Comparison of ENCODE assay signal across 17 mouse cellular contexts in genomic region chr4:142274441-142275234, GRCm38 (mm10). TPM values are rescaled to one million over a fixed set of nuclear protein-coding genes. Genes with fewer than 3 reads are reported as not detected.
DNase-seq lines count a peak whose midpoint lies in the region; ATAC-seq lines count a peak whose summit lies in the region.
"Had no signal": no experiment of that assay in that cellular context is flagged by ENCODE, and none has a peak within 500 bp of the region (broad histone marks: within the 10 kb centered on the region; RNA-seq: fewer than 3 reads in every experiment).

No protein-coding gene starts in this region.

- DNase-seq in neural tube, embryonic 10.5 days (ENCODE audit: extremely low spot score, low spot score) = no peak
- peak; percentile 86 for DNase-seq in ZHBTc4 (ENCODE audit: low read depth, low spot score)
- DNase-seq in left cerebral cortex, postnatal 4 days = no peak
- DNase-seq in B cell, adult 2 months = no peak
- DNase-seq: adrenal gland, postnatal 10 days; cerebellum, adult 9-11 months; embryo, embryonic 11 days; heart, adult 18-20 months; kidney, adult 2 months; kidney, postnatal 14 days; lung, postnatal 10 days had no signal

- WGBS in neural tube, embryonic 13.5 days = 55% methylated on average over 11 of the region's 11 CpGs
- WGBS in forebrain, embryonic 16.5 days = 24% methylated on average over 11 of the region's 11 CpGs
- WGBS in neural tube, embryonic 15.5 days = 51% methylated on average over 11 of the region's 11 CpGs

- H3K9ac ChIP-seq in neural tube, embryonic 13.5 days = no peak overlapping the region
- no peak overlapping the region for H3K9ac ChIP-seq in forebrain, embryonic 16.5 days (replicated peaks; ENCODE audit: low read depth, low read length)
- no peak overlapping the region for H3K9ac ChIP-seq in neural tube, embryonic 15.5 days (replicated peaks)
- H3K9ac ChIP-seq: embryonic facial prominence, embryonic 15.5 days; heart, embryonic 15.5 days; stomach, embryonic 15.5 days had no signal

- ATAC-seq in neural tube, embryonic 13.5 days (ENCODE audit: low read depth) = peak; percentile 17; the same call in 1 of the 2 replicates
- 0 out of 2 replicates have a peak, but pooled peaks have one; percentile 22 for ATAC-seq in forebrain, embryonic 16.5 days
- peak; percentile 22; the same call in 1 of the 2 replicates for ATAC-seq in neural tube, embryonic 15.5 days (ENCODE audit: low FRiP score)

- H3K36me3 ChIP-seq in neural tube, embryonic 13.5 days = no peaks in the 10 kb centered on the region
- no peaks in the 10 kb centered on the region for H3K36me3 ChIP-seq in forebrain, embryonic 16.5 days (ENCODE audit: control insufficient read depth, insufficient read depth)
- no peaks in the 10 kb centered on the region for H3K36me3 ChIP-seq in neural tube, embryonic 15.5 days
- H3K36me3 ChIP-seq: embryonic facial prominence, embryonic 15.5 days; heart, embryonic 15.5 days; stomach, embryonic 15.5 days had no signal

- H3K27ac ChIP-seq in neural tube, embryonic 13.5 days (replicated peaks) = peak overlapping the region; percentile 72
- peak overlapping the region; percentile 27; the same call in 1 of the 2 replicates for H3K27ac ChIP-seq in forebrain, embryonic 16.5 days (ENCODE audit: low read length)
- peak overlapping the region; percentile 42; the same call in 1 of the 2 replicates for H3K27ac ChIP-seq in neural tube, embryonic 15.5 days (replicated peaks)
- H3K27ac ChIP-seq: embryonic facial prominence, embryonic 15.5 days; heart, embryonic 15.5 days; stomach, embryonic 15.5 days had no signal

- no peak overlapping the region for H3K4me2 ChIP-seq in neural tube, embryonic 13.5 days
- H3K4me2 ChIP-seq in forebrain, embryonic 16.5 days (ENCODE audit: low read length) = no peak overlapping the region
- H3K4me2 ChIP-seq in neural tube, embryonic 15.5 days = peak overlapping the region; percentile 17
- H3K4me2 ChIP-seq: embryonic facial prominence, embryonic 15.5 days; heart, embryonic 15.5 days; stomach, embryonic 15.5 days had no signal

- H3K4me1 ChIP-seq in neural tube, embryonic 13.5 days (replicated peaks) = peaks cover 15% of the 10 kb centered on the region
- peaks cover 17% of the 10 kb centered on the region for H3K4me1 ChIP-seq in forebrain, embryonic 16.5 days (replicated peaks; ENCODE audit: control insufficient read depth, insufficient read depth, low read length)
- H3K4me1 ChIP-seq in neural tube, embryonic 15.5 days = peaks cover 21% of the 10 kb centered on the region

- intact Hi-C loops in left cerebral cortex, postnatal 4 days (cut with DNase I) = no loop called here

- no peaks in the 10 kb centered on the region for H3K27me3 ChIP-seq in neural tube, embryonic 13.5 days
- H3K27me3 ChIP-seq in forebrain, embryonic 16.5 days (replicated peaks; ENCODE audit: control insufficient read depth, insufficient read depth, low read length) = no peaks in the 10 kb centered on the region
- H3K27me3 ChIP-seq in neural tube, embryonic 15.5 days (replicated peaks) = no peaks in the 10 kb centered on the region
- H3K27me3 ChIP-seq: embryonic facial prominence, embryonic 15.5 days; heart, embryonic 15.5 days; stomach, embryonic 15.5 days had no signal

- H3K9me3 ChIP-seq in neural tube, embryonic 13.5 days = 0 out of 2 replicates have a peak, but pooled peaks cover 3% of the 10 kb centered on the region
- H3K9me3 ChIP-seq in forebrain, embryonic 16.5 days (ENCODE audit: control insufficient read depth, low read length) = no peaks in the 10 kb centered on the region
- H3K9me3 ChIP-seq in neural tube, embryonic 15.5 days (replicated peaks) = no peaks in the 10 kb centered on the region
- H3K9me3 ChIP-seq: heart, embryonic 15.5 days; stomach, embryonic 15.5 days had no signal

- H3K4me3 ChIP-seq in neural tube, embryonic 13.5 days = no peak overlapping the region
- H3K4me3 ChIP-seq in forebrain, embryonic 16.5 days (replicated peaks; ENCODE audit: low read length) = no peak overlapping the region
- H3K4me3 ChIP-seq in neural tube, embryonic 15.5 days (replicated peaks) = no peak overlapping the region
- H3K4me3 ChIP-seq: embryonic facial prominence, embryonic 15.5 days; heart, embryonic 15.5 days; stomach, embryonic 15.5 days had no signal

RNA-seq across cellular contexts. Expression of gene Kazn, which starts 35.4 kb away (rescaled TPM):
- polyA plus RNA-seq in neural tube, embryonic 13.5 days (2015; fragmentation: Nextera tagmentation; extraction: Ambion mirVana) = 18.9 and 19.0 TPM in 2 replicates
- polyA plus RNA-seq in forebrain, embryonic 16.5 days (2015; fragmentation: Nextera tagmentation; extraction: Ambion mirVana) = 26.5 and 27.6 TPM in 2 replicates
- 25.4 and 25.5 TPM in 2 replicates for polyA plus RNA-seq in neural tube, embryonic 15.5 days (2015; fragmentation: Nextera tagmentation; extraction: Ambion mirVana)
- total RNA-seq in left cerebral cortex, postnatal 4 days (2021) = 10 to 100 TPM; 68.9 to 70.4 TPM
